In the genomic region with DNA sequence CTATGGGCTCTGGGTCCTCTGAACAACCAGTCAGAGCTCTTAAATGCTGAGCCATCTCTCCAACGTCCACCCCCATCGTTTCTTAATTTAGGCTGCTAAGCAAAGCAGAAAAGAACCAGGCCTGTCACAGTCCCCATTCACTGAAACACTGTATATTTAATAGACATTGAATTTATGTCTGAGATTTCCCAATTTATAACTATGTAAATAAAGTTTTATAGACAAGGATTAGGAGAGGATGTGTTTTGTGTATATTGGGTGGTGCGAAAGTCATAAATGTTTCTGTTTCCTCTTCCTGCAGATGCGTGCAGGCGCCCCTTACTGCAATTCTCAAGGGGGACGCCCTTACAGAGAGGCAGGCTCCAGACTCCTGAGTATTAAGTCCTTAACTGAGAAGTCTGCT, we compare ENCODE assay signal across 13 mouse cellular contexts.
DNase-seq lines count a peak whose midpoint lies in the region; ATAC-seq lines count a peak whose summit lies in the region.
"Had no signal": no experiment of that assay in that cellular context is flagged by ENCODE, and none has a peak within 500 bp of the region (broad histone marks: within the 10 kb centered on the region; RNA-seq: fewer than 3 reads in every experiment).

No protein-coding gene starts in this region.

- DNase-seq in right cerebral cortex, adult 18-20 months = peak; percentile 54
- DNase-seq in right cerebral cortex, postnatal 4 days = no peak
- no peak for DNase-seq in urinary bladder, adult 18-20 months (ENCODE audit: low spot score in 2 of 2)
- no peak for DNase-seq in gastrocnemius, postnatal 10 days
- DNase-seq: adrenal gland, postnatal 10 days; kidney, adult 9 months; midbrain, embryonic 14.5 days had no signal

- H3K27me3 ChIP-seq in lung, embryonic 16.5 days (ENCODE audit: control insufficient read depth, insufficient read depth, low read depth, low read length) = no peaks in the 10 kb centered on the region
- H3K27me3 ChIP-seq in stomach, embryonic 16.5 days (ENCODE audit: control insufficient read depth, insufficient read depth, low read length) = no peaks in the 10 kb centered on the region

- no peaks in the 10 kb centered on the region for H3K4me1 ChIP-seq in lung, embryonic 16.5 days (replicated peaks; ENCODE audit: control insufficient read depth, insufficient read depth, low read length)
- H3K4me1 ChIP-seq in stomach, embryonic 16.5 days (ENCODE audit: control insufficient read depth, insufficient read depth, low read length) = peaks cover 9% of the 10 kb centered on the region; the same call in 1 of the 2 replicates
- H3K4me1 ChIP-seq: heart, embryonic 10.5 days had no signal

- no peak overlapping the region for H3K9ac ChIP-seq in lung, embryonic 16.5 days (ENCODE audit: low read length)
- H3K9ac ChIP-seq in stomach, embryonic 16.5 days (ENCODE audit: low read length) = no peak overlapping the region
- H3K9ac ChIP-seq: limb, embryonic 12.5 days had no signal

- H3K36me3 ChIP-seq in lung, embryonic 16.5 days (ENCODE audit: control insufficient read depth, insufficient read depth, low read length) = no peaks in the 10 kb centered on the region
- no peaks in the 10 kb centered on the region for H3K36me3 ChIP-seq in stomach, embryonic 16.5 days (ENCODE audit: control insufficient read depth, insufficient read depth, low read length)
- H3K36me3 ChIP-seq: heart, embryonic 10.5 days; hindbrain, embryonic 10.5 days; limb, embryonic 12.5 days had no signal

- H3K27ac ChIP-seq in lung, embryonic 16.5 days (ENCODE audit: low read length) = 0 out of 2 replicates have a peak overlapping the region, but pooled peaks have one; percentile 9
- H3K27ac ChIP-seq in stomach, embryonic 16.5 days (ENCODE audit: low read length) = peak overlapping the region; percentile 50; the same call in 1 of the 2 replicates
- H3K27ac ChIP-seq: heart, embryonic 10.5 days; hindbrain, embryonic 10.5 days; limb, embryonic 12.5 days had no signal

- H3K9me3 ChIP-seq in lung, embryonic 16.5 days (ENCODE audit: control insufficient read depth, low read length) = no peaks in the 10 kb centered on the region
- H3K9me3 ChIP-seq in stomach, embryonic 16.5 days (replicated peaks; ENCODE audit: control insufficient read depth, low read length) = no peaks in the 10 kb centered on the region
- H3K9me3 ChIP-seq: heart, embryonic 10.5 days; hindbrain, embryonic 10.5 days; limb, embryonic 12.5 days had no signal

- ATAC-seq in inflammation-experienced regulatory T-cells, adult 6 months = peak; percentile 22
- ATAC-seq in lung, embryonic 16.5 days (ENCODE audit: low read depth) = peak; percentile 78
- peak; percentile 75; the same call in 1 of the 2 replicates for ATAC-seq in stomach, embryonic 16.5 days (ENCODE audit: insufficient read depth, low FRiP score)

- peak overlapping the region; percentile 2; the same call in 1 of the 2 replicates for H3K4me2 ChIP-seq in lung, embryonic 16.5 days (ENCODE audit: low read depth, low read length)
- no peak overlapping the region for H3K4me2 ChIP-seq in stomach, embryonic 16.5 days (ENCODE audit: low read depth, low read length)
- H3K4me2 ChIP-seq: limb, embryonic 12.5 days had no signal

- H3K4me3 ChIP-seq in lung, embryonic 16.5 days (ENCODE audit: low read length) = no peak overlapping the region
- no peak overlapping the region for H3K4me3 ChIP-seq in stomach, embryonic 16.5 days (replicated peaks; ENCODE audit: low read length)
- H3K4me3 ChIP-seq: heart, embryonic 10.5 days; hindbrain, embryonic 10.5 days; limb, embryonic 12.5 days had no signal

- 53% methylated on average over 6 of the region's 6 CpGs for WGBS in lung, embryonic 16.5 days
- 36% methylated on average over 6 of the region's 6 CpGs for WGBS in stomach, embryonic 16.5 days

Comparison
In these comparisons a context has a peak if more than half of its experiments do, and no peak if none do; other contexts are left out.
1. ATAC-seq: peak in every context shown above with its lines; median percentile 78 in lung, embryonic 16.5 days; 75 in stomach, embryonic 16.5 days; 22 in inflammation-experienced regulatory T-cells, adult 6 months.